Mouse (Mus musculus) Patski (cell line): ENCODE measurements around the gene Cnpy1. TPM values are rescaled to one million over a fixed set of nuclear protein-coding genes. Genes with fewer than 3 reads are reported as not detected.
A peak's percentile ranks its signal among the peaks of the same experiment; 100 is the strongest.

ENCODE experiments used
- ATAC-seq: fragments of 100-300 bp; one replicate; pipeline ENCODE4 v1.8.0; 2021
- CTCF ChIA-PET: fragments of 350-600 bp; sonication (Branson Sonifier 250); formaldehyde crosslinking; loops from one replicate; lab custom pipeline; 2022; ENCODE audit warnings: inconsistent platforms; lab: Charles Lee
- POLR2A ChIA-PET: fragments of 350-600 bp; sonication (Branson Sonifier 250); formaldehyde crosslinking; loops from one replicate; lab custom pipeline; 2022; ENCODE audit warnings: antibody characterized with exemption, inconsistent platforms; lab: Charles Lee
- DNase-seq: peaks from one replicate; pipeline ENCODE4 v3.0.0-alpha.2; 2011; ENCODE audit warnings: low read depth, low spot score
- H3K27me3 ChIP-seq: fragments of 371-371 bp; one replicate; pipeline ENCODE4 v1.5.1; 2021
- CTCF ChIP-seq: fragments of 100-300 bp; IDR thresholded peaks from one replicate; pipeline ENCODE4 v1.5.1; 2021
- in situ Hi-C: fragments of 300-500 bp; cut with MboI; formaldehyde crosslinking; loops from 3 replicates; pipeline ENCODE4 v1.11.1; 2018; ENCODE audit warnings: low pct_unique_long_range_greater_than_20kb, mixed read lengths
- polyA plus RNA-seq: library from polyadenylated mRNA; unstranded; gene quantifications from one replicate; pipeline ENCODE4 v1.2.3, GENCODE M21; 2021

Gene Cnpy1
- polyA plus RNA-seq, 1 experiment from 2014 or later = not detected

DNA sequence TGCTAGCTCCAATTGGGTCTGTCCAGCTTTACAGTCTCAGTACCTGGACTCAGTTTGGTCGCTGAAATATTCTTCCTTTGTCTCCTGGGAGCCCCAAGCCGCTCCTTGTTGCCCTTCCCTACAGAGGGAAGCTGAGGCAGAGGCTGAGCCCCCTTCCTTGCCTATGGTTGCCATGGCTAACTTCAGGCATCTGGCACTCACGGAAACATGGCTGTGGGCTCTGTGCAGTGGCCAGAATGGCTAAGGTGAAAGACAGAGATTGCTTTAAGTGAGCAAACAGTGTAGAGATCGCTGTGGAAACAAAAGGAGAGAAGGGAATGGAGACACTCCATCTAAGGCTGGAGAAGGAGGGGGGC lies 53.5 kb downstream of the Cnpy1 start:
- in situ Hi-C loops = no loop called here
- TF ChIP-seq CTCF = no peak
- ChIA-PET POLR2A (no interaction called here), CTCF (no interaction called here)
- ATAC-seq = no peak
- H3K27me3 ChIP-seq = peaks cover 8% of the 10 kb centered on the region
- no peak for DNase-seq

DNA sequence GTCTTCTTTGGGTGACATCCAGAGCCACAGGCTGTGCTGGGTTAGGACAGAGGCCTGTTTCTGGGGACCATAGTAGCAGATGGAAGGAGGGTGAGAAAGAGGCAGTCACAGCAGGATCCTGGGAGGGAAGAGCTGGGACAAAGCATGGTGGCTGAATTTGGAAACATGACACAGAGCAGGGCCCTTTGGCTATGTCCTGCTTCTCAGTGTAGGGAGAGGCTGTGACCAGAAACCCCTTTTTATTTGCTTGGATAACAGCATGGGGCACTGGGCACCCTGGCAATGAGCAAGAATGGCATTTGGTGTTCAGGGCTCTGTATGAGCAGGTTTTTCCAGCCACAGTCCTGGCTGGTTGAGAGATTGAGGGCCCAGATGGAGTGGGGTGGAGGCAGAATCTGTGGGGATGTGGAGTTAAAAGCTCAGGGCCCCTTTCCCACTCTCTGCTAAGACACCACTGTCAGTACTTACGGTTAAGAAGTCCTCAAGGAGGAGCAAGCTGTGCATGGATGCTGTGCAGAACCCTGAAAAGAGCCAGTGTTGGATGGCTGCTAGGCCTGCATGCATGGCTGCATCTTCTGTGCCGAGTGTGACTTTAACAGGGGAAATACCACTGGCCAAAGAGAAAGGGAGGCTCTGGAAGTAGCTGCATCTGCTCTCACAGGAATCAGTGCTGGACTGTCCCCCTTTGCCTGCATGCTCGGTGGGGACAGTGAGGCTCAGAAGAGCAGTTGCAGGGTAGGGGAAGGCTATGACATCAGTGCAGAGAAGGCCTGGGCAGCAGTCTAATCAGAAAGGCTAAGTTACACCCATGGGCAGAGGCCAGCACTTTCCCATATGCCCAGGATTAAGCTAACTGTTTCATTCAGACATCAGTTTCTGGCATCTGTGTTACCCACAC lies 54.2 kb downstream of the Cnpy1 start:
- in situ Hi-C loops = no loop called here
- no peak for TF ChIP-seq CTCF

DNA sequence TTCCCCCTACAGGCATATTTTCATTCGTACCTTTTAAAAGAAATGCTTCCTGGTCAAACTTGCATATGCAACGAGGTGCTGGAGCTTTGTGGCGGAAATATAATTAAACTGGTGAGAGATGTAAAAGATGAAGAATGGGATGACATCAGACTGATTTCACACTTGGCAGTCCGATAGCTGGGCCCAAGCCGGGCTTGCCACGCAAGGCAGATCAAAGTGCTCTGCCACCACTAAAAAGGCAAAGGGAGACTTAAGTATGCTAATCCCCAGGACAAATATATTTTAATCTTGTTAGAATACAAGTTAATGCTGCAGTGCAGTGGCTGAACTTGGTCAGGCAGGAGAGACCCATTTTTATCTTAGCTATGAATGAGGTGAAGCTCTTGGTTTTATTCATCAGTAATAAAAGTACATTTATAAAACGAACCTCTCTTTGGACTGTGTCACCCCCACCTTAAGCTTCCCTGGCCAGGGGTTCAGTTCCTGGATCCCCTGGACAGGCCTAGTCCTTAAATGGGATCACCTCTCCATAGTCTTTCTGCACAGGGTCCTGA lies 66.3 kb downstream of the Cnpy1 start:
- no peak for ATAC-seq
- CTCF ChIA-PET = interaction anchor here (1.2 to 1.3 kb wide), 2 partner anchors 8 to 37 kb away, joined by 3 to 5 read pairs; no protein-coding TSS in a partner anchor
- no peak for TF ChIP-seq CTCF
- POLR2A ChIA-PET = no interaction called here
- no peak for DNase-seq
- peaks cover 15% of the 10 kb centered on the region for H3K27me3 ChIP-seq
- in situ Hi-C loops = no loop called here

More for the DNA sequence above, 54.2 kb downstream of the Cnpy1 start:
- H3K27me3 ChIP-seq = peaks cover 8% of the 10 kb centered on the region
- ChIA-PET CTCF (no interaction called here), POLR2A (no interaction called here)
- DNase-seq = no peak
- ATAC-seq = peak; percentile 13

DNA sequence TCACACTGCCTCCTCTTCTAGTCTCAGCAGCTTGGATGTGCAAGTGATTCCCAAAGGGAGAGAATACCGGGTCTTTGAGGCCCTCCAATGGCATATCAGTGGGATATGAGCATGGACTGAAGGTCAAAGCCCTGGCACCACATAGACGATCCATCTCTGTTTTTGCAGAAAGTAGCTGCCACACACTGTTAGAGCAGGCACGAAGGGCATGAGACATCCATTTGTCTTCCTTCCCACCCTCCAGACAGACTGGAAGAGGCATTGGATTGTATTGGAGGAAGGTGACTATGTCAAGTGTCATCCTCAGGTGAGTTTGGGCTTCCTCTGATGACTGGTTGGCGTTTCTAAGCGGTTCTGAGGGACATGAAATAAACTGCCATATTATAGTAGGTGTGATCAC lies 67.3 kb downstream of the Cnpy1 start:
- H3K27me3 ChIP-seq = peaks cover 10% of the 10 kb centered on the region
- no peak for TF ChIP-seq CTCF
- in situ Hi-C loops = no loop called here
- no peak for ATAC-seq
- ChIA-PET CTCF (interaction anchor here (1.3 kb wide), 1 partner anchor 9 kb away, joined by 3 read pairs; no protein-coding TSS in a partner anchor), POLR2A (no interaction called here)
- DNase-seq = no peak

DNA sequence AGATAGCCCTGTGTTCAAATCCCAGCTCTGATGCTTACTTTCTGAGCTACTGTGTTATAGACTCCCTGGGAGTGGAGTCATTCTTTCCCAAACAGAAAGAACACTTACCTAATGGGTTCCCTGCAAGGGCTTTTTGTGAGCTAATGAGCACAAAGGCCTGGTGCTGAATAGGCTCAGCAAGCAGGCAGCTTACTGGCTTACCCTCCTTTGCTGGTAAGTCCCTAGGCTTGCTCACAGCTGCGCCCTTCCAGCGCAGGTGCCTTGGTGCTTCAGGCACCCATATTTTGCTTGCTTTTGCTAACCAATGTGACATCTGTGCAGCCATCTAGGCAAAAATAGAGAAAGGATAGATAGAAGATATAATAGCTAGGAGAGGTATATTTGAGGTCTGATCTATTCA lies 69.0 kb downstream of the Cnpy1 start:
- TF ChIP-seq CTCF = no peak
- DNase-seq (no peak), ATAC-seq (no peak)
- H3K27me3 ChIP-seq = peaks cover 10% of the 10 kb centered on the region
- ChIA-PET POLR2A (interaction anchor here (0.6 kb wide), 1 partner anchor 1219 kb away, joined by 8 read pairs; no protein-coding TSS in a partner anchor), CTCF (no interaction called here)
- in situ Hi-C loops = no loop called here

DNA sequence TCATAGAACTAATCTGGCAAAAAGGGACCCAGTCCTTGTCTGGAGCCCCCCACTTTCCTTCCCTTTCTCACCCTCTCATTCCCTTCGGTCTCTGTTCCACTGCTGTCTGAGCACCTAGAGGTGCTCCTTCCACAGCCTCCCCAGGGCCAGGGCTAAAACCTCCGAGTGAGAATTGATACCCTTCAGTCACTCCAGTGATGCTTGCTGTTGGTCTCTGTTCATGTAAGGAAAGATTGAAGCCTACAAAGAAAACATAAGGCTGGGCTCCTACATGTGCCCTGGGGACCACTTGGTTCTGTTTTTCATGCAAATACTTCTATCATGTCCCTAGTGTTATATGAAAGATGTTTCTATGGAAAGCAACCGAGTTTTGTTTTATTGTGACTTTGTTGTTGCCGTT lies 69.6 kb downstream of the Cnpy1 start:
- DNase-seq (no peak), ATAC-seq (no peak)
- ChIA-PET CTCF (no interaction called here), POLR2A (interaction anchor here (0.6 kb wide), 1 partner anchor 1218 kb away, joined by 8 read pairs; no protein-coding TSS in a partner anchor)
- TF ChIP-seq CTCF = no peak
- H3K27me3 ChIP-seq = peaks cover 13% of the 10 kb centered on the region
- in situ Hi-C loops = no loop called here

DNA sequence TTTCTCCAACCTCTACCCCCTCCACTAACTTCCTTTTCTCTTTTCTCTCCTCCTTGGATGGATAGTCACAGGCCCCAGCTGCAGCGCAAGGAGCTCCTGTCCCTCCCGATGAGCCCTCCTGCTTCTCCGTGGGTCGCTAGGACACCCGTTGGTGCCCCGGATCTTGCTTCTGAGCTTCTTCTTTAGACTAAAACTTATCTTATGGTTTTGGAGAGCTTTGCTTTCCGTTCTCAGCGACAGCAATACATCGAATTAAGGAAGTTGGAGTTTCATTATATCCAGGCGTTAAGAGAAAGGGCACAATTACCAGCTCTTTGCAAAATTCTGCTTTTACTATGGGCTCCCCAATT lies 70.1 kb downstream of the Cnpy1 start:
- in situ Hi-C loops = no loop called here
- CTCF ChIA-PET = no interaction called here

DNA sequence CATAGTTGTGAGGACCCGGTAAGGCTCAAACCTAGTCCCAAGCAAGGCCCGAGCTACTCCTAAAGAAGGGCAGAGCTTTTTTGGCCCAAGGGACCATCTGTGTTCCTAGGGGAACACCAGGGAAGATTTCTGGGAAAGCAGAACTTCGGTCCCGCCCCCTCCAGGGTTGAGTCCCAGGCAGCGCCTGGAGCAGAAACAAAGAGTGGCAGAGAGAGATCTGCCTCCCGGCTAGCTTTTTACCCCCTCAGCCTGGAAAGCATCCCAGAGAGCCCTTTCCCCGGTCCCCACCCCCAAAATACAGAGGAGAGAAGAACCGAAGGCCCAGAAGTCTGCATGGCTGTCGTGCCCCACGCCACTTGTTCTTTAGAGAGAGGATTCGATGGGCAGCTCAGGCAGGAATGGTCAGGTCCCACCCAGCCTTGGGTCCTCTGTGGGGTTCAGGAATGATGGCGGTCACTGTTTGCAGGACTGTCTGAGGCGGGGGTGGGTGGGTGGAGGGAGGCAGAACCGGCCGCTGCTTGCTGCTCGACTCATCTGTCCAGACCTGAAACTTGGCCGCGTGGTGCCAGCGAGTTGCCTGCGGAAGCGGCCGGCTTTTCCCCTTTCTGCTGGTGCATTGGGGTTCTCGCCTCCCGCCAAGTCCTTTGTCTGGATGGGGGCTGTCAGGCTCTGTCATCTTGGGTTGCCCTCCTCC lies 70.6 kb downstream of the Cnpy1 start:
- ChIA-PET CTCF (no interaction called here), POLR2A (no interaction called here)
- peaks cover 23% of the 10 kb centered on the region for H3K27me3 ChIP-seq
- in situ Hi-C loops = no loop called here
- no peak for ATAC-seq
- TF ChIP-seq CTCF = no peak
- no peak for DNase-seq

More for the DNA sequence above, 70.1 kb downstream of the Cnpy1 start:
- DNase-seq = no peak
- POLR2A ChIA-PET = no interaction called here
- TF ChIP-seq CTCF = no peak
- H3K27me3 ChIP-seq = peaks cover 17% of the 10 kb centered on the region
- no peak for ATAC-seq

DNA sequence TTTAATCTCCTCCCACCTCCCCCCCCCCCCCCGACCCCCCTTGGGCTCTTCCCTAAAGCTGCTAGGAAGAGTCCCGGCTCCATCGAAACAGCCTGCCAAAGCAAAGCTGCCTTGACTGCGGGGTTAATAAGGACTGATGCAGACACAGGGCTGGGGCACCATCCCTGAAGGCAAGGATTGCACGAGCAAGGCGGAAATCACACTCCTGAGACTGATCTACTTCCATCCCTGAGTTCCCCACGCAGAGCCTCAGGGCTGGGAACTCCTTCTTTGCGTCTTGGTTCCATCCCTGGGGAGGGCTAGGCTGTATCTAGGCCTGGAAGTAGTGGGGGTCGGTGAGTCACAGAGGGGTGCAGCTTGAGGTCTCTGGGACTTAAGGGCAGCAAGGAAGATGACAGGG lies 71.5 kb downstream of the Cnpy1 start:
- ATAC-seq (no peak), DNase-seq (no peak)
- in situ Hi-C loops = no loop called here
- POLR2A ChIA-PET = no interaction called here
- no peak for TF ChIP-seq CTCF
- peaks cover 27% of the 10 kb centered on the region for H3K27me3 ChIP-seq
- CTCF ChIA-PET = no interaction called here

DNA sequence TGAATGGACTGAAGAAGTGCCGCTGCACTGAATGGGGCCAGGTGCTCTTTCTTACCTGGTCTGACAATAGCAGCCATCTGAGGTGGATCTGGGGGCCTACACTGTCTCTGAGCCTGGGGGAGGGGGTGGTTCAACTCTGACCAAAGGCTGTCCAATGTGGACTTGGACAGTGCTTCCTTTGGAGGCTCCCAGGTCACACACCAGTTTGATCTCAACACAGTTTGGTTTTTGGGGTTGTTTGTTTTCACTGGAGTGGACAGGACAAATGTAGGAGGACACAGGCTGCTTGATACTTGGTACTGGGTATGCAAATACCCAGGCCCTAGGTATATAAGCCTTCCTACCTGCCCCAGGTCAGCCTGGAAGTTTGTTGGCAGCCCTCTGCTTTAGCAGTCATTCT lies 71.9 kb downstream of the Cnpy1 start:
- DNase-seq = no peak
- ChIA-PET POLR2A (no interaction called here), CTCF (no interaction called here)
- no peak for TF ChIP-seq CTCF
- peaks cover 29% of the 10 kb centered on the region for H3K27me3 ChIP-seq
- no peak for ATAC-seq
- in situ Hi-C loops = no loop called here
